9 mouse cellular contexts compared by ENCODE assay signal in genomic region chr6:85373066-85373860, GRCm38 (mm10). TPM values are rescaled to one million over a fixed set of nuclear protein-coding genes. Genes with fewer than 3 reads are reported as not detected.
A peak's percentile ranks its signal among the peaks of the same experiment; 100 is the strongest.
DNase-seq lines count a peak whose midpoint lies in the region; ATAC-seq and TF ChIP-seq lines count a peak whose summit lies in the region.
"Had no signal": no experiment of that assay in that cellular context is flagged by ENCODE, and none has a peak within 500 bp of the region (broad histone marks: within the 10 kb centered on the region; RNA-seq: fewer than 3 reads in every experiment).

No protein-coding gene starts in this region.

- 81% methylated on average over 10 of the region's 10 CpGs for WGBS in heart, embryonic 10.5 days
- 60% methylated on average over 10 of the region's 10 CpGs for WGBS in heart, embryonic 16.5 days
- 80% methylated on average over 10 of the region's 10 CpGs for WGBS in liver, postnatal 0 days (ENCODE audit: insufficient replicate concordance)

- ATAC-seq in heart, embryonic 16.5 days (replicated peaks; ENCODE audit: extremely low read depth, insufficient read depth, low FRiP score), result no peak
- ATAC-seq in liver, postnatal 0 days, result no peak
- ATAC-seq in erythroblast, adult 5-6 weeks (replicated peaks; ENCODE audit: low FRiP score, poor library complexity, severe bottlenecking), result no peak

- DNase-seq in heart, embryonic 10.5 days (ENCODE audit: low spot score), result no peak
- DNase-seq in heart, adult 18-20 months, result no peak
- no peak for DNase-seq in liver, postnatal 0 days
- no peak for DNase-seq in cerebellum, postnatal 36 days
- DNase-seq in adrenal gland, adult 2 months, result no peak

- H3K9me3 ChIP-seq in heart, embryonic 10.5 days, result no peaks in the 10 kb centered on the region
- no peaks in the 10 kb centered on the region for H3K9me3 ChIP-seq in ES-Bruce4 (replicated peaks; ENCODE audit: control insufficient read depth, insufficient read depth, low read length, poor library complexity, severe bottlenecking)
- H3K9me3 ChIP-seq in heart, embryonic 16.5 days (replicated peaks; ENCODE audit: control insufficient read depth, low read length), result no peaks in the 10 kb centered on the region
- no peaks in the 10 kb centered on the region for H3K9me3 ChIP-seq in liver, postnatal 0 days (ENCODE audit: low read length)

- H3K27ac ChIP-seq in heart, embryonic 10.5 days, result peak overlapping the region; percentile 80; the same call in 1 of the 2 replicates
- H3K27ac ChIP-seq in ES-Bruce4 (ENCODE audit: insufficient read depth, low read length), result no peak overlapping the region
- H3K27ac ChIP-seq in heart, embryonic 16.5 days (ENCODE audit: low read length), result peak overlapping the region; percentile 85
- H3K27ac ChIP-seq in liver, postnatal 0 days (ENCODE audit: low read depth), result no peak overlapping the region

- peaks cover 28% of the 10 kb centered on the region for H3K27me3 ChIP-seq in heart, embryonic 10.5 days (ENCODE audit: insufficient read depth, poor library complexity, severe bottlenecking)
- H3K27me3 ChIP-seq in ES-Bruce4 (ENCODE audit: control insufficient read depth, insufficient read depth, low read length, poor library complexity, severe bottlenecking), result no peaks in the 10 kb centered on the region
- H3K27me3 ChIP-seq in heart, embryonic 16.5 days (ENCODE audit: control insufficient read depth, insufficient read depth, low read length), result no peaks in the 10 kb centered on the region
- 0 out of 2 replicates have a peak, but pooled peaks cover 3% of the 10 kb centered on the region for H3K27me3 ChIP-seq in liver, postnatal 0 days (ENCODE audit: insufficient read depth, low read length)

- no peak for TF ChIP-seq EP300 in ES-Bruce4 (IDR thresholded peaks at IDR 0.05; ENCODE audit: insufficient read depth, low read depth, low read length)
- TF ChIP-seq EP300 in liver, postnatal 0 days (IDR thresholded peaks at IDR 0.05; ENCODE audit: low read depth), result no peak

- no peak for TF ChIP-seq CTCF in ES-Bruce4 (IDR thresholded peaks at IDR 0.05; ENCODE audit: low read depth, low read length)
- TF ChIP-seq CTCF in liver, postnatal 0 days (IDR thresholded peaks at IDR 0.05; ENCODE audit: low read depth), result no peak

- TF ChIP-seq POLR2A in ES-Bruce4 (IDR thresholded peaks at IDR 0.05; ENCODE audit: insufficient read depth, low read length), result no peak

- H3K4me2 ChIP-seq in heart, embryonic 16.5 days (ENCODE audit: low read depth, low read length), result peak overlapping the region; percentile 69
- H3K4me2 ChIP-seq in liver, postnatal 0 days (ENCODE audit: low read depth, low read length), result peak overlapping the region; percentile 99

- peak overlapping the region; percentile 55 for H3K9ac ChIP-seq in ES-Bruce4 (ENCODE audit: low read depth, poor library complexity, severe bottlenecking)
- H3K9ac ChIP-seq in heart, embryonic 16.5 days (ENCODE audit: low read length), result peak overlapping the region; percentile 99
- 0 out of 2 replicates have a peak overlapping the region, but pooled peaks have one; percentile 74 for H3K9ac ChIP-seq in liver, postnatal 0 days (replicated peaks)

- H3K4me1 ChIP-seq in heart, embryonic 10.5 days, result peaks cover 50% of the 10 kb centered on the region
- H3K4me1 ChIP-seq in ES-Bruce4 (ENCODE audit: control insufficient read depth, insufficient read depth, low read length), result no peaks in the 10 kb centered on the region
- H3K4me1 ChIP-seq in heart, embryonic 16.5 days (ENCODE audit: control insufficient read depth, insufficient read depth, low read length), result peaks cover 42% of the 10 kb centered on the region
- H3K4me1 ChIP-seq in liver, postnatal 0 days (ENCODE audit: insufficient read depth), result peaks cover 20% of the 10 kb centered on the region

- no peaks in the 10 kb centered on the region; the same call in 1 of the 2 replicates for H3K36me3 ChIP-seq in heart, embryonic 10.5 days
- no peaks in the 10 kb centered on the region for H3K36me3 ChIP-seq in ES-Bruce4 (ENCODE audit: control insufficient read depth, insufficient read depth, low read length, poor library complexity, severe bottlenecking)
- no peaks in the 10 kb centered on the region for H3K36me3 ChIP-seq in heart, embryonic 16.5 days (ENCODE audit: control insufficient read depth, insufficient read depth)
- no peaks in the 10 kb centered on the region for H3K36me3 ChIP-seq in liver, postnatal 0 days (replicated peaks; ENCODE audit: insufficient read depth, low read length)

- H3K4me3 ChIP-seq in heart, embryonic 10.5 days, result peak overlapping the region; percentile 70
- H3K4me3 ChIP-seq in ES-Bruce4 (ENCODE audit: low read depth, low read length), result peak overlapping the region; percentile 86
- peak overlapping the region; percentile 81 for H3K4me3 ChIP-seq in heart, embryonic 16.5 days (ENCODE audit: low read length)
- peak overlapping the region; percentile 72; the same call in 1 of the 2 replicates for H3K4me3 ChIP-seq in liver, postnatal 0 days (ENCODE audit: low read depth, low read length)

RNA-seq across cellular contexts. Expression of gene Rab11fip5, which starts 1.2 kb away (rescaled TPM):
- polyA plus RNA-seq in heart, embryonic 10.5 days (2016; fragmentation: Nextera tagmentation; extraction: Ambion mirVana), result 9.0 and 23.0 TPM in 2 replicates
- 10 to 100 TPM; 56.3 to 75.5 TPM for total RNA-seq in heart, adult 18-20 months (2021)
- polyA plus RNA-seq in ES-Bruce4 (2011; ENCODE audit: insufficient read depth, insufficient read length, low read depth, missing spikeins), result 15.8 and 18.3 TPM in 2 replicates
- polyA plus RNA-seq in heart, embryonic 16.5 days (2015; fragmentation: Nextera tagmentation; extraction: Ambion mirVana), result 42.1 and 51.9 TPM in 2 replicates
- polyA plus RNA-seq in liver, postnatal 0 days (2015; fragmentation: Nextera tagmentation; extraction: Ambion mirVana), result 1.1 TPM in 2 replicates
- 0.19 and 0.21 TPM in 2 replicates for total RNA-seq in erythroblast, adult 5-6 weeks (2015; ENCODE audit: low replicate concordance)
- 0.51 and 2.6 TPM in 2 replicates for total RNA-seq in erythroblast, adult 5-6 weeks (2017; ENCODE audit: low replicate concordance)
- total RNA-seq in adrenal gland, adult 2 months (2021), result 10 to 100 TPM; 22.7 to 47.7 TPM
- 33.7 and 35.4 TPM in 2 replicates for polyA plus RNA-seq in adrenal gland, adult 2 months (2012; rRNA removed)

RNA-seq across cellular contexts. Expression of gene Sfxn5, which starts 40.0 kb away (rescaled TPM):
- 4.5 and 5.8 TPM in 2 replicates for polyA plus RNA-seq in heart, embryonic 10.5 days (2016; fragmentation: Nextera tagmentation; extraction: Ambion mirVana)
- 1 to 10 TPM; 2.8 to 5.7 TPM for total RNA-seq in heart, adult 18-20 months (2021)
- 6.0 and 7.9 TPM in 2 replicates for polyA plus RNA-seq in ES-Bruce4 (2011; ENCODE audit: insufficient read depth, insufficient read length, low read depth, missing spikeins)
- 3.2 and 4.9 TPM in 2 replicates for polyA plus RNA-seq in heart, embryonic 16.5 days (2015; fragmentation: Nextera tagmentation; extraction: Ambion mirVana)
- 3.1 and 3.3 TPM in 2 replicates for polyA plus RNA-seq in liver, postnatal 0 days (2015; fragmentation: Nextera tagmentation; extraction: Ambion mirVana)
- total RNA-seq in erythroblast, adult 5-6 weeks (2015; ENCODE audit: low replicate concordance), result 0.19 and 0.63 TPM in 2 replicates
- total RNA-seq in erythroblast, adult 5-6 weeks (2017; ENCODE audit: low replicate concordance), result 0.56 and 1.3 TPM in 2 replicates
- 10 to 100 TPM; 26.1 to 36.3 TPM for total RNA-seq in adrenal gland, adult 2 months (2021)
- 9.0 and 29.0 TPM in 2 replicates for polyA plus RNA-seq in adrenal gland, adult 2 months (2012; rRNA removed)

RNA-seq across cellular contexts. Expression of gene Noto, which starts 50.4 kb away (rescaled TPM):
- not detected in 2 replicates for polyA plus RNA-seq in heart, embryonic 10.5 days (2016; fragmentation: Nextera tagmentation; extraction: Ambion mirVana)
- not detected for total RNA-seq in heart, adult 18-20 months (2021)
- not detected in 2 replicates for polyA plus RNA-seq in ES-Bruce4 (2011; ENCODE audit: insufficient read depth, insufficient read length, low read depth, missing spikeins)
- polyA plus RNA-seq in heart, embryonic 16.5 days (2015; fragmentation: Nextera tagmentation; extraction: Ambion mirVana), result not detected in 2 replicates
- not detected in 2 replicates for polyA plus RNA-seq in liver, postnatal 0 days (2015; fragmentation: Nextera tagmentation; extraction: Ambion mirVana)
- not detected in 2 replicates for total RNA-seq in erythroblast, adult 5-6 weeks (2015; ENCODE audit: low replicate concordance)
- total RNA-seq in erythroblast, adult 5-6 weeks (2017; ENCODE audit: low replicate concordance), result not detected in 2 replicates
- not detected for total RNA-seq in adrenal gland, adult 2 months (2021)
- not detected in 2 replicates for polyA plus RNA-seq in adrenal gland, adult 2 months (2012; rRNA removed)
- total RNA-seq: left cerebral cortex, postnatal 36 days had no signal

RNA-seq across cellular contexts. Expression of gene Smyd5, which starts 58.5 kb away (rescaled TPM):
- polyA plus RNA-seq in heart, embryonic 10.5 days (2016; fragmentation: Nextera tagmentation; extraction: Ambion mirVana), result 64.4 and 81.8 TPM in 2 replicates
- 10 to 100 TPM; 11.5 to 13.1 TPM for total RNA-seq in heart, adult 18-20 months (2021)
- 42.3 and 44.4 TPM in 2 replicates for polyA plus RNA-seq in ES-Bruce4 (2011; ENCODE audit: insufficient read depth, insufficient read length, low read depth, missing spikeins)
- polyA plus RNA-seq in heart, embryonic 16.5 days (2015; fragmentation: Nextera tagmentation; extraction: Ambion mirVana), result 35.0 and 35.6 TPM in 2 replicates
- 9.6 and 11.3 TPM in 2 replicates for polyA plus RNA-seq in liver, postnatal 0 days (2015; fragmentation: Nextera tagmentation; extraction: Ambion mirVana)
- total RNA-seq in erythroblast, adult 5-6 weeks (2015; ENCODE audit: low replicate concordance), result 1.5 TPM in 2 replicates
- total RNA-seq in erythroblast, adult 5-6 weeks (2017; ENCODE audit: low replicate concordance), result 4.0 and 14.1 TPM in 2 replicates
- 10 to 100 TPM; 33.1 to 36.3 TPM for total RNA-seq in adrenal gland, adult 2 months (2021)
- polyA plus RNA-seq in adrenal gland, adult 2 months (2012; rRNA removed), result 19.9 and 23.0 TPM in 2 replicates

Comparison
In these comparisons a context has a peak if more than half of its experiments do, and no peak if none do; other contexts are left out.
1. H3K27ac ChIP-seq: peak in heart, embryonic 10.5 days (single experiment) and heart, embryonic 16.5 days (single experiment); none in ES-Bruce4 (single experiment) and liver, postnatal 0 days (single experiment).
2. Peak in every context shown above with its lines, with median percentiles within 50 percentile points of each other: H3K4me3 ChIP-seq and H3K9ac ChIP-seq.